Mouse (Mus musculus): Measurements from ENCODE around the gene Miga2. TPM values are rescaled to one million over a fixed set of nuclear protein-coding genes. Genes with fewer than 3 reads are reported as not detected.

The Miga2 gene
- total and polyA plus RNA-seq, 3 experiments = 64.3 to 90.3 (median 74.2) TPM

DNA sequence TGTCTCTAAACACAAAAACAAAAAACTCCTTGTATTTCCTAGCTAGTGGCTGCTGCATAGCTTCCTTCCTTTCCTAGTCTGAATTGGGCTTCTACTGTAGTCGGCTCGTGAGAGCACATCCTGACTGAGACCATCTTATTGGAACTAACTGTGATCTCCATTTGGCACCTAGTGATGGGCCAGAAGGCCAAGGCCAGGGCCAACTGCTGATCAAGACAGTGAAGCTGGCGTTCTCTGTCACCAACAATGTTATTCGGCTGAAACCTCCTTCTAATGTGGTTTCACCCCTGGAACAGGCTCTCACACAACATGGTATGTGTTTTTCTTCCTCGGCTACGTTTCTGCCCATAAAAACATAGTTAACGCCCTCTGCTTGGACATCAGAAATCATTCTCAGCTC lies 36.8 kb upstream of the Miga2 start:
- no peak overlapping the region for H3K9ac ChIP-seq (ENCODE audit: low read depth, low read length)
- no peaks in the 10 kb centered on the region for H3K79me2 ChIP-seq (replicated peaks; ENCODE audit: control insufficient read depth, insufficient read depth, low read length)
- intact Hi-C loops (cut with DNase I) = no loop called here
- TF ChIP-seq POLR2A (IDR thresholded peaks at IDR 0.05; ENCODE audit: insufficient read depth, low read depth, low read length) = no peak
- TF ChIP-seq EP300 (IDR thresholded peaks at IDR 0.05; ENCODE audit: insufficient read depth, low read depth, low read length) = no peak
- no peak for TF ChIP-seq CTCF (IDR thresholded peaks at IDR 0.05)
- no peaks in the 10 kb centered on the region for H3K27me3 ChIP-seq (ENCODE audit: control insufficient read depth, insufficient read depth, low read length)
- H3K4me3 ChIP-seq = no peak overlapping the region
- no peak for DNase-seq
- H3K27ac ChIP-seq = no peak overlapping the region
- WGBS = 90% methylated on average over 7 of the region's 7 CpGs
- H3K4me1 ChIP-seq (ENCODE audit: control insufficient read depth, insufficient read depth, low read length) = no peaks in the 10 kb centered on the region
- no peaks in the 10 kb centered on the region for H3K36me3 ChIP-seq (ENCODE audit: control insufficient read depth, insufficient read depth, low read length)

- Histone ChIP-seq H3K9ac (ENCODE audit: low read depth, low read length) (no peak overlapping the region), H3K79me2 (replicated peaks; ENCODE audit: control insufficient read depth, insufficient read depth, low read length) (no peaks in the 10 kb centered on the region), H3K27me3 (ENCODE audit: control insufficient read depth, insufficient read depth, low read length) (no peaks in the 10 kb centered on the region), H3K4me1 (ENCODE audit: control insufficient read depth, insufficient read depth, low read length) (no peaks in the 10 kb centered on the region), H3K27ac (no peak overlapping the region), H3K4me3 (no peak overlapping the region), H3K36me3 (ENCODE audit: control insufficient read depth, insufficient read depth, low read length) (no peaks in the 10 kb centered on the region)
- WGBS = 72% methylated on average over 3 of the region's 3 CpGs
- intact Hi-C loops (cut with DNase I) = no loop called here
- DNase-seq = no peak
- TF ChIP-seq POLR2A (IDR thresholded peaks at IDR 0.05; ENCODE audit: insufficient read depth, low read depth, low read length) (no peak), CTCF (IDR thresholded peaks at IDR 0.05) (no peak), EP300 (IDR thresholded peaks at IDR 0.05; ENCODE audit: insufficient read depth, low read depth, low read length) (no peak)
Observed at GRCm38 (mm10) chr2:30328791-30329190, 35.2 kb upstream of the Miga2 start.

GRCm38 (mm10) chr2:30335324-30335723 lies 28.7 kb upstream of the Miga2 start:
- DNase-seq = no peak
- Histone ChIP-seq H3K4me1 (ENCODE audit: control insufficient read depth, insufficient read depth, low read length) (no peaks in the 10 kb centered on the region), H3K4me3 (no peak overlapping the region), H3K36me3 (ENCODE audit: control insufficient read depth, insufficient read depth, low read length) (no peaks in the 10 kb centered on the region), H3K79me2 (replicated peaks; ENCODE audit: control insufficient read depth, insufficient read depth, low read length) (no peaks in the 10 kb centered on the region), H3K9ac (ENCODE audit: low read depth, low read length) (no peak overlapping the region), H3K27me3 (ENCODE audit: control insufficient read depth, insufficient read depth, low read length) (no peaks in the 10 kb centered on the region), H3K27ac (no peak overlapping the region)
- TF ChIP-seq EP300 (IDR thresholded peaks at IDR 0.05; ENCODE audit: insufficient read depth, low read depth, low read length) = no peak
- intact Hi-C loops (cut with DNase I) = no loop called here
- 98% methylated on average over 2 of the region's 2 CpGs for WGBS

DNA sequence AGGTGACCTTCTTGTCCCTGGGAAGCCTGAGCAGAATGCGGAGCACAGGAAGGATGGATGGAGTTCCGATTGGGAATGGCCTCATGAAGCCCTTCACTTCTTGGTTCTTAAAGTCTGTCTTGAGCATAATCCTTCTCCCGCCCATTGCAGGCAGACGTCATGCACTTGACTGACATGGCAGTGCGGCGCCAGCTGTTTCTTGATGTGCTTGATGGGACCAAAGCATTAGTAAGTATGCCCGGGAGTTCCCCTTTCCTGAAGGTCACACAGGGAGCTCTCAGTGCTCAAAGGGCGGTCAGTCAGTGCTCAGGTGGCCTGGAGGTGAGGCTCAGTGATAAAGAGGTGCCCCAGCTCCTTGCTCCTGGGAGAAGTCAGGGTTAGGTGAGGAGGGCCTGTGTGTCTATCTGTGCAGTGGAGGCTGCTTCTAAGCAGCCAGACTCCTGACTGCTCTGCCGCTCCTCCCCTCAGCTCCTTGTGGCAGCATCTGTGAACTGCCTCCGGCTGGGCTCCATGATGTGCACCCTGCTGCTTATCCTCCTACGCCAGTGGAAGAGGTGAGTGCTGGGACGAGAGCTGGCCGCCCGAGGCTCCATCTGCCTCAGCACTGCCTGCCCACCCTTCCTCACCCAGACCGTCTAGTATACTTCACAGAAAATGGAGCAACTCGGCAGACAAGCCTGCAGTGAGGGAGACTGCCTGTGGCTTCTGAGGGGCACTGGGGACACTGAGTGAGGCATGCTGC lies 27.7 kb upstream of the Miga2 start:
- Histone ChIP-seq H3K9ac (ENCODE audit: low read depth, low read length) (no peak overlapping the region), H3K4me3 (no peak overlapping the region), H3K27ac (no peak overlapping the region), H3K27me3 (ENCODE audit: control insufficient read depth, insufficient read depth, low read length) (no peaks in the 10 kb centered on the region), H3K4me1 (ENCODE audit: control insufficient read depth, insufficient read depth, low read length) (no peaks in the 10 kb centered on the region), H3K36me3 (ENCODE audit: control insufficient read depth, insufficient read depth, low read length) (no peaks in the 10 kb centered on the region), H3K79me2 (replicated peaks; ENCODE audit: control insufficient read depth, insufficient read depth, low read length) (no peaks in the 10 kb centered on the region)
- intact Hi-C loops (cut with DNase I) = no loop called here
- 86% methylated on average over 16 of the region's 16 CpGs for WGBS
- DNase-seq = no peak
- no peak for TF ChIP-seq CTCF (IDR thresholded peaks at IDR 0.05)

GRCm38 (mm10) chr2:30337179-30337578 lies 26.9 kb upstream of the Miga2 start:
- Histone ChIP-seq H3K4me3 (no peak overlapping the region), H3K36me3 (ENCODE audit: control insufficient read depth, insufficient read depth, low read length) (no peaks in the 10 kb centered on the region), H3K4me1 (ENCODE audit: control insufficient read depth, insufficient read depth, low read length) (no peaks in the 10 kb centered on the region), H3K79me2 (replicated peaks; ENCODE audit: control insufficient read depth, insufficient read depth, low read length) (no peaks in the 10 kb centered on the region), H3K27me3 (ENCODE audit: control insufficient read depth, insufficient read depth, low read length) (no peaks in the 10 kb centered on the region), H3K27ac (no peak overlapping the region), H3K9ac (ENCODE audit: low read depth, low read length) (no peak overlapping the region)
- no peak for TF ChIP-seq EP300 (IDR thresholded peaks at IDR 0.05; ENCODE audit: insufficient read depth, low read depth, low read length)
- TF ChIP-seq CTCF (IDR thresholded peaks at IDR 0.05) = no peak
- TF ChIP-seq POLR2A (IDR thresholded peaks at IDR 0.05; ENCODE audit: insufficient read depth, low read depth, low read length) = no peak
- 70% methylated on average over 12 of the region's 12 CpGs for whole genome bisulfite sequencing
- intact Hi-C loops (cut with DNase I) = no loop called here
- no peak for DNase-seq

DNA sequence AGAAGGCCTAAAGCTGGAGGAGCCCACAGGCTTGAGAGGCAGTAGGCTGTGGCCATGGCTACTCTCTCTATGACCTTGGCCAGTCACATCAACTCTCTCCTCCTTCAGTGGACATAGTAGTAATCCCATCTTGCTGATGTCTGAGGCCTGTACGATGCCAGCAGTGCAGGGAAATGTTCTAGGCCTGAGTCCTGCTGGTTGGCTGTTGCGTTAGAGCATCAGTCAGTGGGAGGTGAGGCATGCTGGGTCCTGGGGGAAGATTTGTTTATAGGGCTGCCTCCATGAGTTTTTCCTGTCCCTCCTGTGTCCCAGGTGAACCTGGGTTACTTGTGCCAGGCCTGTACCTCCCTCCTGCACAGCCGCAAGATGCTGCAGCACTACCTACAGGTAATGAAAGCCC lies 22.0 kb upstream of the Miga2 start:
- DNase-seq = no peak
- no peak overlapping the region for H3K9ac ChIP-seq (ENCODE audit: low read depth, low read length)
- H3K79me2 ChIP-seq (replicated peaks; ENCODE audit: control insufficient read depth, insufficient read depth, low read length) = no peaks in the 10 kb centered on the region
- 94% methylated on average over 3 of the region's 3 CpGs for WGBS
- no peak for TF ChIP-seq CTCF (IDR thresholded peaks at IDR 0.05)
- TF ChIP-seq EP300 (IDR thresholded peaks at IDR 0.05; ENCODE audit: insufficient read depth, low read depth, low read length) = no peak
- TF ChIP-seq POLR2A (IDR thresholded peaks at IDR 0.05; ENCODE audit: insufficient read depth, low read depth, low read length) = no peak
- intact Hi-C loops (cut with DNase I) = no loop called here
- no peaks in the 10 kb centered on the region for H3K36me3 ChIP-seq (ENCODE audit: control insufficient read depth, insufficient read depth, low read length)
- no peak overlapping the region for H3K4me3 ChIP-seq
- H3K27me3 ChIP-seq (ENCODE audit: control insufficient read depth, insufficient read depth, low read length) = no peaks in the 10 kb centered on the region
- H3K4me1 ChIP-seq (ENCODE audit: control insufficient read depth, insufficient read depth, low read length) = no peaks in the 10 kb centered on the region
- H3K27ac ChIP-seq = no peak overlapping the region

All from heart, adult 2 months (tissue).